Mouse (Mus musculus): ENCODE results near the gene Apoc4.

Apoc4 gene

DNA sequence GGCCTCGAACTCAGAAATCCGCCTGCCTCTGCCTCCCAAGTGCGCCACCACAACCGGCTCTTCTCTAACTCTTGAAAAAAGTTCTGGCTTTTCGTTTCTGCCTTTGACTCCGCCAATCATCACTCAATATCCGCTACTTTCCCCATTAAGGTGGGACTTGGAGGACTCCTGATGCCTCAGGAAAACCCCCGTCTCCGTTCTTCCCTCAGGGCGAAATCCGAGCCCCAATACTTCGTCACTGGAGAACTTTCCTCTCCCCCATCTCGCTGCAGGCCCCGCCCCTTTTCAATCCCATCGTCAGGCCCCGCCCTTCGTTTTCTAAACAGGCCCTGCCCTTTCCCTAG, 53.1 kb downstream of the Apoc4 start:
- no peak for DNase-seq

Data from thymus, postnatal 25 days (tissue).